Mouse (Mus musculus) cortical plate, adult 2 months (tissue): ENCODE results near the gene Grm1. TPM values are rescaled to one million over a fixed set of nuclear protein-coding genes. Genes with fewer than 3 reads are reported as not detected.

Experiments used
- H3K27ac ChIP-seq: fragments of 200-500 bp; 2 replicates; pipeline ENCODE4 v1.5.1; 2012; ENCODE audit warnings: low read length, control low read depth, inconsistent platforms; ENCODE audit not compliant: insufficient read depth
- H3K4me1 ChIP-seq: fragments of 200-500 bp; 2 replicates; pipeline ENCODE4 v1.6.1; 2011; ENCODE audit warnings: low read length; ENCODE audit not compliant: control insufficient read depth, insufficient read depth
- H3K4me3 ChIP-seq: fragments of 200-500 bp; 2 replicates; pipeline ENCODE4 v1.5.1; 2011; ENCODE audit warnings: mild to moderate bottlenecking, low read length, control low read depth; ENCODE audit not compliant: insufficient read depth
- CTCF ChIP-seq: fragments of 200-500 bp; IDR thresholded peaks from 2 replicates; pipeline ENCODE4 v1.5.1; 2011; ENCODE audit warnings: mild to moderate bottlenecking, control low read depth, low read length; ENCODE audit not compliant: insufficient read depth; ENCODE audit errors: extremely low read depth
- POLR2A ChIP-seq: fragments of 200-500 bp; IDR thresholded peaks from 2 replicates; pipeline ENCODE4 v1.6.1; 2011; ENCODE audit warnings: mild to moderate bottlenecking, low read length, control low read depth; ENCODE audit not compliant: insufficient read depth; ENCODE audit errors: extremely low read depth
- polyA plus RNA-seq: library from polyadenylated mRNA; depleted of rRNA; stranded (reverse); fragments of >200 nt; gene quantifications from 2 replicates; pipeline ENCODE4 v1.2.3, GENCODE M21; 2012; rRNA removed

Gene Grm1
- polyA plus RNA-seq = 14.4 and 15.5 TPM in 2 replicates

GRCm38 (mm10) chr10:11081611-11082398 lies at the start of gene Grm1:
Gene Grm1 (minus strand): TSS chr10:11082356.
- peak within 1 kb of the TSS; percentile 93 for H3K4me3 ChIP-seq
- H3K4me1 ChIP-seq = no peaks in the 10 kb centered on the region; the same call in 1 of the 2 replicates
- TF ChIP-seq CTCF (peak; percentile 39), POLR2A (peak; percentile 48; the same call in 1 of the 2 replicates)
- H3K27ac ChIP-seq = peak within 1 kb of the TSS; percentile 68

- TF ChIP-seq POLR2A (no peak), CTCF (no peak)
- Histone ChIP-seq H3K4me1 (no peaks in the 10 kb centered on the region), H3K4me3 (no peak overlapping the region), H3K27ac (no peak overlapping the region)
Measured at GRCm38 (mm10) chr10:11121781-11122180, 39.6 kb upstream of the Grm1 start.

- no peaks in the 10 kb centered on the region for H3K4me1 ChIP-seq
- no peak for TF ChIP-seq CTCF
- no peak for TF ChIP-seq POLR2A
- no peak overlapping the region for H3K27ac ChIP-seq
- no peak overlapping the region for H3K4me3 ChIP-seq
Measured at GRCm38 (mm10) chr10:11098475-11099044, 16.4 kb upstream of the Grm1 start.

GRCm38 (mm10) chr10:11086348-11086747 lies 4.2 kb upstream of the Grm1 start:
- no peak for TF ChIP-seq POLR2A
- TF ChIP-seq CTCF = no peak
- Histone ChIP-seq H3K27ac (no peak overlapping the region), H3K4me1 (no peaks in the 10 kb centered on the region), H3K4me3 (no peak overlapping the region)

- H3K4me3 ChIP-seq = peak overlapping the region; percentile 93
- peak overlapping the region; percentile 78; the same call in 1 of the 2 replicates for H3K27ac ChIP-seq
- no peak for TF ChIP-seq CTCF
- no peak for TF ChIP-seq POLR2A
- no peaks in the 10 kb centered on the region; the same call in 1 of the 2 replicates for H3K4me1 ChIP-seq
Measured at GRCm38 (mm10) chr10:11080725-11081610, 1.2 kb downstream of the Grm1 start.

- Histone ChIP-seq H3K27ac (peak overlapping the region; percentile 78; the same call in 1 of the 2 replicates), H3K4me3 (peak overlapping the region; percentile 93), H3K4me1 (no peaks in the 10 kb centered on the region; the same call in 1 of the 2 replicates)
- no peak for TF ChIP-seq POLR2A
- TF ChIP-seq CTCF = no peak
Measured at GRCm38 (mm10) chr10:11080013-11080724, 2.0 kb downstream of the Grm1 start.

- no peak for TF ChIP-seq CTCF
- TF ChIP-seq POLR2A = no peak
- H3K27ac ChIP-seq = no peak overlapping the region
- H3K4me3 ChIP-seq = peak overlapping the region; percentile 93
- H3K4me1 ChIP-seq = no peaks in the 10 kb centered on the region; the same call in 1 of the 2 replicates
Measured at GRCm38 (mm10) chr10:11079506-11079905, 2.6 kb downstream of the Grm1 start.

GRCm38 (mm10) chr10:11065136-11065535 lies 17.0 kb downstream of the Grm1 start:
- Histone ChIP-seq H3K27ac (no peak overlapping the region), H3K4me1 (no peaks in the 10 kb centered on the region), H3K4me3 (no peak overlapping the region)
- TF ChIP-seq POLR2A (no peak), CTCF (no peak)
